Mouse (Mus musculus) adrenal gland, postnatal 25 days (tissue): ENCODE results near the gene Agbl3. TPM values are rescaled to one million over a fixed set of nuclear protein-coding genes. Genes with fewer than 3 reads are reported as not detected.

Source experiments
- DNase-seq: peaks from one replicate; pipeline ENCODE4 v3.0.0; 2021; ENCODE audit warnings: mixed read lengths
- long read RNA-seq: library from polyadenylated mRNA; stranded (forward); transcript quantifications from one replicate; pipeline ENCODE4 v2.0.0, GENCODE M21; 2021
- total RNA-seq: library from RNA; stranded (reverse); gene quantifications from 2 replicates; pipeline ENCODE4 v1.2.3, GENCODE M21; 2021

Gene Agbl3
- 12.8 and 17.3 TPM in 2 replicates for total RNA-seq
- long read RNA-seq, partial matches to known transcripts = 0 of 8 reads
- long read RNA-seq, other reads (novel, unspliced or antisense) = 4 of 8 reads

DNA sequence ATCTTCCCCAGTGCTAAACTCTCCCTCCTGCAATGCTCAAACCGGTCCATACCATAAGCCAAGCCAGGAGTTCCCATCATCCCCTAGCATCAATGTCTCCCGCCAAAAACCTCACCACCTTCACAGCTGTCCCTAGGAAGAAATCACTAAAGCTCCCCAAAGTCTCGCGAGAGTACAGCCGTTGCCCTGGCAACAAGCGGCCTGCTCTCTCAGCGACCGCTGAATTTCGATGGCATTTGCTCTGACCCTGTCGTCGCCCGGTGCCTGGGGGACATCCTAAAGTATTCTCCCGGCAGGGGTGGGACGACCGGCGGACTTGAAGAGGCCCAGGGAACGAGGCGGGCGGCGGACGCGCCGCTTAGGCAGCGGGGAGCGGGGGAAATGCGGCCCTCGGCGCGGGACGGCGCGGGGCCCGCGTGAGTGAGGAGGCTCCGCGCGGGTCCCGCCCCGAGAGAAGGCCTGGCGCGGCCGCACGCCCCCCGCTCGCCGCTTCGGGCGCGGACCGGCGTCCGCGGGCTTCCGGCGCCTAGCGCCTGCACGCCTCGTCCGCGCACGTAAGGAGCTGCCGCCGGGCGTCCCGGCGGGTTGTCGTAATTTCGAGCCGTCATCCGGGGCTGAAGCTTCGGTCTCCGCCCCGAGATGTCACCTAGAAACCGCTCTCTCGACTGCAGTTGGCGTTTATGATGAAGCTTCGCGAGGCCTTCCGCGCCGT is at the start of gene Agbl3:
Agbl3 (plus strand) TSS at position 202 of the 712 bp plus-strand sequence.
- peak; percentile 98 for DNase-seq

GRCm38 (mm10) chr6:34731007-34731406 is 49.2 kb upstream of the Agbl3 start:
- DNase-seq = no peak

GRCm38 (mm10) chr6:34731529-34731928 is 48.7 kb upstream of the Agbl3 start:
- DNase-seq = no peak

GRCm38 (mm10) chr6:34734940-34735695 is 45.1 kb upstream of the Agbl3 start:
- no peak for DNase-seq

DNA sequence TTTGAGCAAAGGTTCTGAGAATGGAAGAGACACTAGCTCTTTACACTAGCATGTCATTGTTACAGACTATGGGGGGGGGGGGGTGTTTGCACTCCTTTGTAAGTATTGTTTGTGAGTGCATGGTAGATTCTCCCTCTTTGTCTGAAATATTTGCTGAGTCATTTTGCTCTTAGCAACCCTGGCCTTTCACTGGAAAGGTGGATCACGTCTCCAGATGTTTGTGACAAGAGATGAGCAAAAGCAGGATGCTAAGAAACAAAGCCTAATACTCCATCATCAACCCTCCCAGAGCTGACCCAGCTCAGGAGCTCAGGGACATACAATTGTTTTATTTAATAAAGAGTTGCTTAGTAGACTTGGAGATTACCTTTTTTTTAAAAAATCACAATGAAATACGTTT is 43.3 kb upstream of the Agbl3 start:
- DNase-seq = no peak

DNA sequence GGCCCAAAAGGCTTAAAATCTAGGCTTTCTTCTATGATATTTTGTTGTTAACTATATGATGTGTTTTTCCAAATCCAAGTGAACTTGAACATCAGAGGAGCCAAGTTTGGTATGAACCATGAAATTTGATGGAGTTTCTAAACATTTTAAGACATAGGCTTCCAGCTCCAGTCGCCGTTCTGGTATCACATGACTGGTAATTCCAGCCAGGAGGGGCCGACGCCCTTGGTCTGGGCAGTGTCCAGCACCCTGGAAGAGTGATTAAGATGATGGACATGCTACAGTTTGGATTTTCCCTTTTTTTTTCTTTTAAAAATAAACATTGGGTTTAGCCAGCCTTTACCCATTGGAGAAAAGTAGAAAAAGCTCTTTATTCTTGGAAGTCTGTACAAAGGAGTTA is 36.3 kb upstream of the Agbl3 start:
- no peak for DNase-seq

GRCm38 (mm10) chr6:34747846-34748245 is 32.4 kb upstream of the Agbl3 start:
- no peak for DNase-seq

- no peak for DNase-seq
Measured at GRCm38 (mm10) chr6:34748566-34748965, 31.7 kb upstream of the Agbl3 start.

DNA sequence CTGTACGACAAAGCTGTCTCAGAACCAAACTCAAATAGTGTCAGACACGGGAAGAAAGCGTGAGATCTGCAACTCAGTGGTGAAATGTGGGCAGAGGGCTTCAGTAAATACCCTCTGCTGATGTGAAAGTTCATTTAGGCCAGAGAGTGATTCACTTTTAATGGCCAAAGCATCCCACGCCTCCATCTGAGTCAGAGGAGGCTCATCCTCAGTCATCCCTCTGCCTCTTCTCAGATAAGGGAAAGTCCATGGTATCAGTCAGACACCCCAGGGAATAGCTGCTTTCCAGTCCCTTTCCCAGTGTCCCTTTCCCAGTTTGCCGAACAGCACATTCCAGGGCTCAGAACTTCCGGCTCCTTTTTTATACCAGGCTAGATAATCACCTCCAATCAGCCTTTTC is 30.7 kb upstream of the Agbl3 start:
- DNase-seq = no peak

DNA sequence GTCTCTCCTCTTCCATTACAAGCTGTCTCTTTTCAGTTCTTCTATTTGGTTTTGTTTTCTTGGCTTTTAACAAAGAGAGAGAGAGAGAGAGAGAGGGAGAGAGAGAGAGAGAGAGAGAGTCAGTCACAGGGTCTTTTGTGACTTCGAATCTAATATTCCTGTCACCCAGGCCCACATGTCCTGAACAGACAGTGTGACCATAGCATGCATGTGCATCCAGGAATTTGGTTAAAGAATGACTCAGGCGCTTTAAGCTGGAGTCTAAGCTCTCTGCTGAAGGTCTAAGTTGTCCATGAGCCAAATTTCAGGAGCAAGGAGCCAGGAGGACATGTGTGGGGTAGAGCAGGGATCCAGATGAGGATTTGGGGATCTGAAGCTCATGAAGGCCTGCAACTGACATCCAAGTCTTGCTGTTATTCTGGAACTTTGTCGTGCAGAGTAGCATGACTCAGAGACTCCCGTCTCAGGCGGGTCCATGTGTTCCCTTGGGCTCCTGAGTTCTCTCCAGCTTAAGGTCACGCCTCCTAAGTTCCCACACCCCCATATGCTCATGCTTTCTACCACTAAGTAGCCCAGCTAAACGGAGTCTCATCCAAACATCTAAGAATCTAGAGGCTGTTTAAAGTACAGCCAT is 29.6 kb upstream of the Agbl3 start:
- DNase-seq = no peak

- no peak for DNase-seq
Measured at GRCm38 (mm10) chr6:34751625-34752024, 28.6 kb upstream of the Agbl3 start.

- peak; percentile 13 for DNase-seq
Measured at GRCm38 (mm10) chr6:34754448-34754847, 25.8 kb upstream of the Agbl3 start.

- no peak for DNase-seq
Measured at GRCm38 (mm10) chr6:34758340-34758739, 21.9 kb upstream of the Agbl3 start.

- peak; percentile 37 for DNase-seq
Measured at GRCm38 (mm10) chr6:34760023-34760422, 20.2 kb upstream of the Agbl3 start.

DNA sequence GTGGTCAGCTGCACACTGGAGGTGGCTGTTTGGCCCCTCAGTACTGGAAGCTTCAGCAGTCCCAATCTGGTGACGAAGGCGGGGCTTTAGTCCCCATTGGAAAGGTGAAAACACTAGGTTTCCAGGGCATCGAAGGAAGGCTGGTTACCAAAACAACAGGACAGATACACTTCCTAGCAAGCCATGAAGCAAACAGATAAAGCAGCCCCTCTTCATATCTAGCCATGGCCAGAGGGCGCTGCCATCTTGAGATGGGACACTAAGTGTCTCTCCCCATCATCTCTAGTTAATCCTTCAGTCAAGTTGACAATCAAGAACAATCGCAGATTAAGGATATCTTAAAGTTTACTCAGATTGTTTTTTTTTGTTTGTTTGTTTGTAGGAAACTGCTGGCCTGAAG is 14.5 kb upstream of the Agbl3 start:
- DNase-seq = no peak

GRCm38 (mm10) chr6:34769984-34770383 is 10.2 kb upstream of the Agbl3 start:
- no peak for DNase-seq

GRCm38 (mm10) chr6:34770491-34770890 is 9.7 kb upstream of the Agbl3 start:
- DNase-seq = no peak

- no peak for DNase-seq
Measured at GRCm38 (mm10) chr6:34776396-34776795, 3.8 kb upstream of the Agbl3 start.

- DNase-seq = no peak
Measured at GRCm38 (mm10) chr6:34777094-34777493, 3.1 kb upstream of the Agbl3 start.

DNA sequence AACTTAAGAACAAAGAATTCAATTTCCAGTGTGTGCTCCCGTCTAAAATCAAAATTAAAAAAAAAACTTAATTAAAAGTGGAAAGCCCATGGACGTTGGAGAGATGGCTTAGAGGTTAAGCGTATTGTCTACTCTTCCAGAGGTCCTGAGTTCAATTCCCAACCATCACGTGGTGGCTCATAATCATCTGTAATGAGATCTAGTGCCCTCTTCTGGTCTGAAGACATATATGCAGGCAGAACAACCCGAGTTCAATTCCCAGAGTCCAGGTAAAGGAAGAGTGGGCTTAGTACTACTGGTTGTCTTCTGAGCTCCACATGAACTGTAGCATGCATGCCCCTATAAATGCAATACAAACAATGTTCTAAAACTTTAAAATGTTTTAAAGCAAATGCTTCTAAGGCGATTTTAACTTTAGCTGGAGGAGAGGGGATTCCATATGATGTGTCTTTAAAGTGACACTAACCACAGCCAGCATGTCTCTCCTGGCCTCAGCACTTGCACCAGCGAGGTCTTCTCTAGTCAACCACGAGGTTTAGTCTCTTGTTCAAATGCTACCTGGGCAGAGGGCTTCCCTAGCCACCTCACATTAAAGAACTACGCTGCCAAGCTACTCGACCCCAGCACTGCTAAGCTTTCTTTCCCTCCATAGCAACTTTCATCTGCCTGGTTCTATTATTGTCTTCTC is 2.1 kb upstream of the Agbl3 start:
- no peak for DNase-seq

- DNase-seq = no peak
Measured at GRCm38 (mm10) chr6:34780943-34781289, 684 bp downstream of the Agbl3 start.

DNA sequence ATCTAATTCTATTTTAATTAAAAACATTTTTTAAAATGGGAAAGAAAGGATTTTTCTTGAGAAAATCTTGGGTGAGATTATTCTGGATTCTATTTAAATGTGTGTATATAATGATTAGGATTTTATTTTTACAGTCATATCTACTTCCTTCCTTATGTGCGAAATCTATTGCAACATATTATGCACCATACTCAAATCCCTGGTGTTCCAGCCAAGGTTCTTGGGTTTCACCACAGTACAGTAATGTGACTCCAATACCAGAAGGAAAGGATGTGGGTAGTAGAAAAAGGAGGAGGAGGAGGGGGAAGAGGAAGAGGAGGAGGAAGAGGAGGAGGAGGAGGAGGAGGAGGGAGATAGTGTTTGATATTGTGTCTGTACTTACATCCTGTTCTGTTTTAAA is 2.3 kb downstream of the Agbl3 start:
- no peak for DNase-seq

GRCm38 (mm10) chr6:34796881-34797280 is 16.6 kb downstream of the Agbl3 start:
- DNase-seq = no peak
